Mouse (Mus musculus) intestine, embryonic 16.5 days (tissue): ENCODE measurements around the gene Prima1. TPM values are rescaled to one million over a fixed set of nuclear protein-coding genes. Genes with fewer than 3 reads are reported as not detected.

Source experiments
- ATAC-seq: fragments of 200-750 bp; cut with Nextera tagmentation; 2 replicates; pipeline ENCODE4 v1.8.0; 2017; ENCODE audit warnings: moderate TSS enrichment, moderate library complexity
- H3K27ac ChIP-seq: fragments of 300-500 bp; sonication (generic); 2 replicates; pipeline ENCODE4 v1.5.1; 2014; ENCODE audit warnings: mild to moderate bottlenecking, low read length
- H3K27me3 ChIP-seq: fragments of 300-500 bp; sonication (generic); replicated peaks from 2 replicates; pipeline ENCODE4 v1.6.1; 2014; ENCODE audit warnings: low read length, control low read depth, mixed read lengths; ENCODE audit not compliant: control insufficient read depth, insufficient read depth
- H3K36me3 ChIP-seq: fragments of 300-500 bp; sonication (generic); 2 replicates; pipeline ENCODE4 v1.6.1; 2014; ENCODE audit warnings: low read length, control low read depth; ENCODE audit not compliant: control insufficient read depth, insufficient read depth
- H3K4me1 ChIP-seq: fragments of 300-500 bp; sonication (generic); 2 replicates; pipeline ENCODE4 v1.6.1; 2014; ENCODE audit warnings: low read length, control low read depth, mixed read lengths; ENCODE audit not compliant: control insufficient read depth, insufficient read depth
- H3K4me2 ChIP-seq: fragments of 300-500 bp; sonication (generic); 2 replicates; pipeline ENCODE4 v1.6.1; 2014; ENCODE audit warnings: low read depth, low read length, control low read depth
- H3K4me3 ChIP-seq: fragments of 300-500 bp; sonication (generic); 2 replicates; pipeline ENCODE4 v1.5.1; 2014; ENCODE audit warnings: mild to moderate bottlenecking, low read length
- H3K9ac ChIP-seq: fragments of 300-500 bp; sonication (generic); 2 replicates; pipeline ENCODE4 v1.6.1; 2014; ENCODE audit warnings: low read depth, low read length
- H3K9me3 ChIP-seq: fragments of 300-500 bp; sonication (generic); 2 replicates; pipeline ENCODE4 v1.6.1; 2016; ENCODE audit warnings: low read length, control low read depth; ENCODE audit not compliant: control insufficient read depth
- WGBS: fragments of 180-500 bp; shearing (Covaris S2); extraction: QIAGEN DNeasy Blood & Tissue Kit; methylation state at CpG from one replicate; pipeline ENCODE4 v1.1.7; 2014; 5-methylcytosine and 5-hydroxymethylcytosine counted together
- polyA plus RNA-seq: library from polyadenylated mRNA; unstranded; fragments of >200 nt; fragmentation: Nextera tagmentation; extraction: Ambion mirVana; gene quantifications from 2 replicates; pipeline ENCODE4 v1.2.1, GENCODE M21; 2015

Prima1 gene
- polyA plus RNA-seq, 1 experiment from 2014 or later: 0.76 TPM

- no peak for ATAC-seq
- no peaks in the 10 kb centered on the region for H3K9me3 ChIP-seq
Observed at GRCm38 (mm10) chr12:103164101-103165030, 77.6 kb downstream of the Prima1 start.

GRCm38 (mm10) chr12:103163596-103163995 lies 78.4 kb downstream of the Prima1 start:
- Histone ChIP-seq H3K4me1 (no peaks in the 10 kb centered on the region), H3K27ac (no peak overlapping the region), H3K9me3 (no peaks in the 10 kb centered on the region), H3K4me3 (no peak overlapping the region), H3K36me3 (no peaks in the 10 kb centered on the region), H3K27me3 (no peaks in the 10 kb centered on the region), H3K4me2 (no peak overlapping the region), H3K9ac (no peak overlapping the region)
- WGBS: 82% methylated on average over 10 of the region's 10 CpGs
- ATAC-seq: no peak

More at GRCm38 (mm10) chr12:103164101-103165030, 77.6 kb downstream of the Prima1 start:
- no peak overlapping the region for H3K9ac ChIP-seq
- 70% methylated on average over 14 of the region's 14 CpGs for WGBS
- no peaks in the 10 kb centered on the region for H3K27me3 ChIP-seq
- H3K4me1 ChIP-seq: no peaks in the 10 kb centered on the region
- H3K27ac ChIP-seq: no peak overlapping the region
- H3K4me3 ChIP-seq: no peak overlapping the region
- no peak overlapping the region for H3K4me2 ChIP-seq
- no peaks in the 10 kb centered on the region for H3K36me3 ChIP-seq

- Histone ChIP-seq H3K27me3 (no peaks in the 10 kb centered on the region), H3K27ac (no peak overlapping the region)
- 86% methylated on average over 4 of the region's 4 CpGs for WGBS
Observed at GRCm38 (mm10) chr12:103160721-103161120, 81.2 kb downstream of the Prima1 start.

GRCm38 (mm10) chr12:103159016-103159415 lies 82.9 kb downstream of the Prima1 start:
- no peaks in the 10 kb centered on the region for H3K4me1 ChIP-seq
- no peaks in the 10 kb centered on the region for H3K27me3 ChIP-seq
- no peak overlapping the region for H3K27ac ChIP-seq
- WGBS: 64% methylated on average over 8 of the region's 8 CpGs
- H3K4me3 ChIP-seq: no peak overlapping the region
- ATAC-seq: no peak
- no peak overlapping the region for H3K4me2 ChIP-seq
- H3K9me3 ChIP-seq: no peaks in the 10 kb centered on the region
- H3K36me3 ChIP-seq: no peaks in the 10 kb centered on the region
- H3K9ac ChIP-seq: no peak overlapping the region

More at GRCm38 (mm10) chr12:103160721-103161120, 81.2 kb downstream of the Prima1 start:
- Histone ChIP-seq H3K4me1 (no peaks in the 10 kb centered on the region), H3K9ac (no peak overlapping the region), H3K4me3 (no peak overlapping the region), H3K9me3 (no peaks in the 10 kb centered on the region), H3K36me3 (no peaks in the 10 kb centered on the region), H3K4me2 (no peak overlapping the region)
- ATAC-seq: no peak

- H3K27ac ChIP-seq: no peak overlapping the region
- 59% methylated on average over 18 of the region's 18 CpGs for WGBS
- no peaks in the 10 kb centered on the region for H3K4me1 ChIP-seq
- no peak overlapping the region for H3K4me2 ChIP-seq
- H3K9ac ChIP-seq: no peak overlapping the region
- no peak overlapping the region for H3K4me3 ChIP-seq
- H3K36me3 ChIP-seq: no peaks in the 10 kb centered on the region
- no peak for ATAC-seq
- H3K9me3 ChIP-seq: no peaks in the 10 kb centered on the region
- H3K27me3 ChIP-seq: no peaks in the 10 kb centered on the region
Observed at GRCm38 (mm10) chr12:103157129-103157910, 84.6 kb downstream of the Prima1 start.

GRCm38 (mm10) chr12:103155406-103155805 lies 86.5 kb downstream of the Prima1 start:
- Histone ChIP-seq H3K9me3 (no peaks in the 10 kb centered on the region), H3K27ac (no peak overlapping the region), H3K4me3 (no peak overlapping the region), H3K4me1 (no peaks in the 10 kb centered on the region), H3K36me3 (no peaks in the 10 kb centered on the region), H3K9ac (no peak overlapping the region), H3K4me2 (no peak overlapping the region), H3K27me3 (no peaks in the 10 kb centered on the region)
- WGBS: 66% methylated on average over 3 of the region's 3 CpGs
- ATAC-seq: no peak

GRCm38 (mm10) chr12:103154927-103155326 lies 87.0 kb downstream of the Prima1 start:
- H3K9ac ChIP-seq: no peak overlapping the region
- ATAC-seq: no peak
- no peaks in the 10 kb centered on the region for H3K9me3 ChIP-seq
- H3K4me2 ChIP-seq: no peak overlapping the region
- H3K4me1 ChIP-seq: no peaks in the 10 kb centered on the region
- WGBS: 72% methylated on average over 2 of the region's 2 CpGs
- H3K27ac ChIP-seq: no peak overlapping the region
- H3K36me3 ChIP-seq: no peaks in the 10 kb centered on the region
- no peaks in the 10 kb centered on the region for H3K27me3 ChIP-seq
- H3K4me3 ChIP-seq: no peak overlapping the region

- Histone ChIP-seq H3K27me3 (no peaks in the 10 kb centered on the region), H3K9me3 (no peaks in the 10 kb centered on the region), H3K9ac (no peak overlapping the region), H3K4me1 (no peaks in the 10 kb centered on the region), H3K27ac (no peak overlapping the region), H3K36me3 (no peaks in the 10 kb centered on the region), H3K4me2 (no peak overlapping the region), H3K4me3 (no peak overlapping the region)
- ATAC-seq: no peak
- 67% methylated on average over 2 of the region's 2 CpGs for WGBS
Observed at GRCm38 (mm10) chr12:103150247-103150646, 91.7 kb downstream of the Prima1 start.
